Mouse (Mus musculus) E14TG2a.4 (cell line): ENCODE measurements around the gene Pde4d.

Source experiments
- CTCF ChIP-seq: conservative IDR thresholded peaks from 2 replicates; pipeline ENCODE4 v1.5.1; 2014; ENCODE audit warnings: low read length
- NANOG ChIP-seq: IDR thresholded peaks from 2 replicates; pipeline ENCODE4 v1.6.1; 2014; ENCODE audit warnings: borderline replicate concordance, low read length, mixed read lengths
- POU5F1 ChIP-seq: IDR thresholded peaks from 2 replicates; pipeline ENCODE4 v1.6.1; 2014; ENCODE audit warnings: low read length, borderline replicate concordance

- TF ChIP-seq NANOG (no peak), CTCF (no peak), POU5F1 (no peak)
Measured at GRCm38 (mm10) chr13:109426058-109426457, 976.3 kb downstream of the Pde4d start.
